Mouse (Mus musculus): ENCODE measurements around the gene Zc3h18.

Zc3h18 gene

GRCm38 (mm10) chr8:122376365-122377231 lies at the start of gene Zc3h18:
Gene Zc3h18 (plus strand): TSS chr8:122376609.
- in situ Hi-C loops (cut with MboI; ENCODE audit: low sequenced_read_pairs): no loop called here

- in situ Hi-C loops (cut with MboI; ENCODE audit: low sequenced_read_pairs): no loop called here
These were observed 47.3 kb upstream of the Zc3h18 start for GRCm38 (mm10) chr8:122329072-122329471.

GRCm38 (mm10) chr8:122329553-122330239 lies 46.7 kb upstream of the Zc3h18 start:
- in situ Hi-C loops (cut with MboI; ENCODE audit: low sequenced_read_pairs): loop anchor here (5.0 kb wide), 1 partner anchor 52 kb away; no protein-coding TSS in a partner anchor

- in situ Hi-C loops (cut with MboI; ENCODE audit: low sequenced_read_pairs): loop anchor here (5.0 kb wide), 1 partner anchor 53 kb away; no protein-coding TSS in a partner anchor
These were observed 45.8 kb upstream of the Zc3h18 start for GRCm38 (mm10) chr8:122330446-122331133.

GRCm38 (mm10) chr8:122331134-122331523 lies 45.3 kb upstream of the Zc3h18 start:
- in situ Hi-C loops (cut with MboI; ENCODE audit: low sequenced_read_pairs): loop anchor here (5.0 kb wide), 1 partner anchor 54 kb away; no protein-coding TSS in a partner anchor

GRCm38 (mm10) chr8:122332753-122333506 lies 43.5 kb upstream of the Zc3h18 start:
- in situ Hi-C loops (cut with MboI; ENCODE audit: low sequenced_read_pairs): loop anchor here (5.0 kb wide), 1 partner anchor 56 kb away; no protein-coding TSS in a partner anchor

GRCm38 (mm10) chr8:122333531-122333930 lies 42.9 kb upstream of the Zc3h18 start:
- in situ Hi-C loops (cut with MboI; ENCODE audit: low sequenced_read_pairs): loop anchor here (5.0 kb wide), 1 partner anchor 56 kb away; no protein-coding TSS in a partner anchor

- in situ Hi-C loops (cut with MboI; ENCODE audit: low sequenced_read_pairs): loop anchor here (5.0 kb wide), 1 partner anchor 58 kb away; no protein-coding TSS in a partner anchor
These were observed 41.5 kb upstream of the Zc3h18 start for GRCm38 (mm10) chr8:122334791-122335490.

GRCm38 (mm10) chr8:122335638-122336250 lies 40.7 kb upstream of the Zc3h18 start:
- in situ Hi-C loops (cut with MboI; ENCODE audit: low sequenced_read_pairs): no loop called here

GRCm38 (mm10) chr8:122336251-122336910 lies 40.0 kb upstream of the Zc3h18 start:
- in situ Hi-C loops (cut with MboI; ENCODE audit: low sequenced_read_pairs): no loop called here

- in situ Hi-C loops (cut with MboI; ENCODE audit: low sequenced_read_pairs): no loop called here
These were observed 37.6 kb upstream of the Zc3h18 start for GRCm38 (mm10) chr8:122338852-122339251.

GRCm38 (mm10) chr8:122340761-122341160 lies 35.6 kb upstream of the Zc3h18 start:
- in situ Hi-C loops (cut with MboI; ENCODE audit: low sequenced_read_pairs): no loop called here

GRCm38 (mm10) chr8:122341790-122342189 lies 34.6 kb upstream of the Zc3h18 start:
- in situ Hi-C loops (cut with MboI; ENCODE audit: low sequenced_read_pairs): no loop called here

GRCm38 (mm10) chr8:122342362-122342761 lies 34.0 kb upstream of the Zc3h18 start:
- in situ Hi-C loops (cut with MboI; ENCODE audit: low sequenced_read_pairs): no loop called here

- in situ Hi-C loops (cut with MboI; ENCODE audit: low sequenced_read_pairs): no loop called here
These were observed 33.6 kb upstream of the Zc3h18 start for GRCm38 (mm10) chr8:122342806-122343209.

- in situ Hi-C loops (cut with MboI; ENCODE audit: low sequenced_read_pairs): no loop called here
These were observed 33.1 kb upstream of the Zc3h18 start for GRCm38 (mm10) chr8:122343341-122343740.

GRCm38 (mm10) chr8:122343758-122344157 lies 32.7 kb upstream of the Zc3h18 start:
- in situ Hi-C loops (cut with MboI; ENCODE audit: low sequenced_read_pairs): no loop called here

GRCm38 (mm10) chr8:122344219-122344618 lies 32.2 kb upstream of the Zc3h18 start:
- in situ Hi-C loops (cut with MboI; ENCODE audit: low sequenced_read_pairs): no loop called here
